Mouse (Mus musculus): Measurements from ENCODE around the gene Neu2.

DNA sequence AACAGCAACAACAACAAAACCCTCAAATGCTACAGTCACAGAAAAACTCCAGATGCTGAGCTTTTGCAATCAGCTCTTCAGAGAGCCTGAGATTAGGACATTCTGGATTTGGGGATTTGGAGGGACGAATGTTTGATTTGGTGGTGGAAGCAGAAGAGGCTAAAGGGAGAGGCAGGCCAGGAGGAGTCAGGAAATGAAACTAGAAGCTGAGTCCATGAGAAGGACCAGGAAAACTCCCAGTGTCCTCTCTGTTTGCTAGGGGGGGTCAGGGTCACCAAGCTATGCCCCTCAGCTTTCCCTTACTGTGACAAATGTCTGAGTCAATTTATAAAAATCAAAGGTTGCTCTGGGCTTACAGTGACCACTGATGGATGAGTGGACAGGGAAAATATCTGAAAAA lies 43.9 kb downstream of the Neu2 start:
- TF ChIP-seq CTCF (IDR thresholded peaks at IDR 0.05; ENCODE audit: borderline replicate concordance, insufficient read depth, low read depth, low read length) (no peak), POLR2A (IDR thresholded peaks at IDR 0.05; ENCODE audit: borderline replicate concordance, insufficient read depth, low read length) (no peak)
